Mouse (Mus musculus): ENCODE results near the gene Adck2. TPM values are rescaled to one million over a fixed set of nuclear protein-coding genes. Genes with fewer than 3 reads are reported as not detected.

Gene Adck2
- total RNA-seq (2012; rRNA removed) (10.1 and 16.5 TPM in 2 replicates), total RNA-seq (2014; rRNA removed) (4.8 and 5.6 TPM in 2 replicates), polyA plus RNA-seq (2012; ENCODE audit: insufficient read length, low read depth) (15.9 and 17.7 TPM in 2 replicates)

- in situ Hi-C loops (cut with MboI; ENCODE audit: low pct_ligation_motif_present, low pct_unique_long_range_greater_than_20kb, low sequenced_read_pairs): no loop called here
- dilution Hi-C loops (cut with MboI; ENCODE audit: extremely low pct_ligation_motif_present, extremely low pct_unique_long_range_greater_than_20kb, low sequenced_read_pairs): loop anchor here (25.0 kb wide), 1 partner anchor 112 kb away; no protein-coding TSS in a partner anchor
- H3K4me2 ChIP-seq (ENCODE audit: insufficient read depth, low read depth, poor library complexity, severe bottlenecking): peak within 1 kb of the TSS; percentile 69
- H3K9me3 ChIP-seq (replicated peaks; ENCODE audit: low read length): no peaks in the 10 kb centered on the region
- H3K27me3 ChIP-seq (replicated peaks): no peaks in the 10 kb centered on the region
- DNase-seq (ENCODE audit: extremely low read depth): peak; percentile 87
- no peaks in the 10 kb centered on the region for H3K79me2 ChIP-seq (replicated peaks; ENCODE audit: control insufficient read depth, extremely low read depth, insufficient read depth, poor library complexity, severe bottlenecking)
- peak within 1 kb of the TSS; percentile 38 for H3K27ac ChIP-seq (ENCODE audit: insufficient read depth, low read depth)
- H3K4me1 ChIP-seq (ENCODE audit: control insufficient read depth in 1 of 2, insufficient read depth in 2 of 2): peaks cover 0 to 19% of the 10 kb centered on the region in 2 experiments; a peak in 2 of 4 replicates
- H3K9ac ChIP-seq (ENCODE audit: insufficient read depth, low read depth): peak within 1 kb of the TSS; percentile 78
- TF ChIP-seq MYC (IDR thresholded peaks at IDR 0.05; ENCODE audit: low read depth, low read length) (0 out of 2 replicates have a peak, but pooled peaks have one; percentile 9), POLR2AphosphoS2 (IDR thresholded peaks at IDR 0.05; ENCODE audit: low read depth, low read length) (peak; percentile 64; the same call in 1 of the 2 replicates), CTCF (conservative IDR thresholded peaks at IDR 0.05 in 1 of 2, IDR thresholded peaks at IDR 0.05 in 1 of 2; ENCODE audit: low read depth in 2 of 2, low read length in 2 of 2) (peak in 1 of 2 experiments; percentile 51; a peak in 2 of 4 replicates), MAX (IDR thresholded peaks at IDR 0.05; ENCODE audit: low read length) (peak; percentile 71; the same call in 1 of the 2 replicates), JUN (IDR thresholded peaks at IDR 0.05; ENCODE audit: insufficient read depth, low read depth, low read length) (no peak), POLR2A (IDR thresholded peaks at IDR 0.05; ENCODE audit: low read depth, low read length) (peak; percentile 92), ETS1 (conservative IDR thresholded peaks at IDR 0.05; ENCODE audit: low read depth, low read length) (no peak), GABPA (IDR thresholded peaks at IDR 0.05; ENCODE audit: insufficient replicate concordance, low read depth, low read length) (no peak), ZC3H11A (IDR thresholded peaks at IDR 0.05; ENCODE audit: low read depth, low read length) (no peak), JUND (conservative IDR thresholded peaks at IDR 0.05; ENCODE audit: low read depth, low read length) (no peak), NRF1 (IDR thresholded peaks at IDR 0.05; ENCODE audit: low read depth, low read length) (no peak), ZMIZ1 (IDR thresholded peaks at IDR 0.05; ENCODE audit: low read depth, low read length) (peak; percentile 83), ELF1 (IDR thresholded peaks at IDR 0.05; ENCODE audit: low read depth, low read length) (peak; percentile 95), TBP (conservative IDR thresholded peaks at IDR 0.05; ENCODE audit: low read depth, low read length) (peak; percentile 77), CHD1 (IDR thresholded peaks at IDR 0.05; ENCODE audit: low read depth, low read length) (no peak), HCFC1 (IDR thresholded peaks at IDR 0.05; ENCODE audit: low read depth, low read length) (peak; percentile 80), IRF4 (IDR thresholded peaks at IDR 0.05; ENCODE audit: low read depth, low read length) (peak; percentile 69), MEF2A (IDR thresholded peaks at IDR 0.05; ENCODE audit: borderline replicate concordance, low read depth, low read length) (no peak), SMC3 (IDR thresholded peaks at IDR 0.05; ENCODE audit: low read depth, low read length) (peak; percentile 19; the same call in 1 of the 2 replicates), USF2 (conservative IDR thresholded peaks at IDR 0.05; ENCODE audit: low read depth, low read length) (no peak), ZKSCAN1 (IDR thresholded peaks at IDR 0.05; ENCODE audit: borderline replicate concordance, low read depth, low read length) (no peak), PAX5 (IDR thresholded peaks at IDR 0.05; ENCODE audit: low read length) (no peak), NELFE (IDR thresholded peaks at IDR 0.05; ENCODE audit: low read depth, low read length) (peak; percentile 91), RAD21 (IDR thresholded peaks at IDR 0.05; ENCODE audit: low read depth, low read length) (peak; percentile 1), ZNF384 (IDR thresholded peaks at IDR 0.05; ENCODE audit: low read depth, low read length) (no peak), CHD2 (IDR thresholded peaks at IDR 0.05; ENCODE audit: low read length) (no peak), TCF12 (IDR thresholded peaks at IDR 0.05; ENCODE audit: low read depth, low read length) (peak; percentile 90), KAT2A (IDR thresholded peaks at IDR 0.05; ENCODE audit: insufficient replicate concordance, low read length) (0 out of 2 replicates have a peak, but pooled peaks have one; percentile 33), BHLHE40 (IDR thresholded peaks at IDR 0.05; ENCODE audit: low read depth, low read length) (no peak; the same call in 1 of the 2 replicates), E2F4 (IDR thresholded peaks at IDR 0.05; ENCODE audit: insufficient replicate concordance, low read depth, low read length) (0 out of 2 replicates have a peak, but pooled peaks have one; percentile 49), UBTF (IDR thresholded peaks at IDR 0.05; ENCODE audit: low read depth, low read length) (peak; percentile 80), SIN3A (IDR thresholded peaks at IDR 0.05; ENCODE audit: low read length) (peak; percentile 94), USF1 (IDR thresholded peaks at IDR 0.05; ENCODE audit: low read depth, low read length) (no peak), RCOR1 (conservative IDR thresholded peaks at IDR 0.05; ENCODE audit: low read depth, low read length) (0 out of 2 replicates have a peak, but pooled peaks have one; percentile 28), MAZ (IDR thresholded peaks at IDR 0.05; ENCODE audit: low read depth, low read length) (no peak), MXI1 (IDR thresholded peaks at IDR 0.05; ENCODE audit: low read depth, low read length) (peak; percentile 68), EP300 (IDR thresholded peaks at IDR 0.05; ENCODE audit: low read length) (no peak), MAFK (IDR thresholded peaks at IDR 0.05; ENCODE audit: insufficient replicate concordance, low read length) (no peak)
- peak within 1 kb of the TSS; percentile 76 to 85 (median 81) for H3K4me3 ChIP-seq (replicated peaks in 1 of 3; ENCODE audit: low read depth in 2 of 3, low read length in 2 of 3, poor library complexity in 1 of 3)
- H3K36me3 ChIP-seq (replicated peaks in 1 of 2; ENCODE audit: control insufficient read depth in 1 of 2, insufficient read depth in 1 of 2, low read length in 1 of 2): peaks cover 3 to 26% of the 10 kb centered on the region in 2 experiments
These were observed at the start of gene Adck2 for GRCm38 (mm10) chr6:39573791-39574554. Adck2 (plus strand) TSS chr6:39573873.

All from CH12.LX (cell line).